Mouse (Mus musculus) lung, adult 18-20 months (tissue): ENCODE results near the gene Topaz1.

Source experiments
- DNase-seq, 2 experiments: peaks; one replicate each; pipeline ENCODE4 v3.0.0; 2022; ENCODE audit warnings: mixed read lengths in 2 of 2

Topaz1 gene

GRCm38 (mm10) chr9:122747060-122747459 is at the start of gene Topaz1:
Topaz1 (plus strand) TSS chr9:122747346.
- no peak for DNase-seq

GRCm38 (mm10) chr9:122701817-122702216 is 45.3 kb upstream of the Topaz1 start:
- no peak for DNase-seq

GRCm38 (mm10) chr9:122713836-122714235 is 33.3 kb upstream of the Topaz1 start:
- DNase-seq = no peak

GRCm38 (mm10) chr9:122715046-122715445 is 32.1 kb upstream of the Topaz1 start:
- DNase-seq = no peak

- no peak for DNase-seq
Observed at GRCm38 (mm10) chr9:122716131-122716921, 30.8 kb upstream of the Topaz1 start.

GRCm38 (mm10) chr9:122722296-122722695 is 24.9 kb upstream of the Topaz1 start:
- DNase-seq = no peak

- no peak for DNase-seq
Observed at GRCm38 (mm10) chr9:122725046-122725765, 21.9 kb upstream of the Topaz1 start.

GRCm38 (mm10) chr9:122729500-122729899 is 17.6 kb upstream of the Topaz1 start:
- no peak for DNase-seq

- no peak for DNase-seq
Observed at GRCm38 (mm10) chr9:122732126-122732810, 14.9 kb upstream of the Topaz1 start.

- DNase-seq = no peak
Observed at GRCm38 (mm10) chr9:122733222-122733621, 13.9 kb upstream of the Topaz1 start.

- DNase-seq = no peak
Observed at GRCm38 (mm10) chr9:122734934-122735333, 12.2 kb upstream of the Topaz1 start.

GRCm38 (mm10) chr9:122736001-122736400 is 11.1 kb upstream of the Topaz1 start:
- DNase-seq = peak in 1 of 2 experiments; percentile 28

- DNase-seq = peak; percentile 18 to 55
Observed at GRCm38 (mm10) chr9:122736742-122737141, 10.4 kb upstream of the Topaz1 start.

GRCm38 (mm10) chr9:122745879-122746278 is 1.3 kb upstream of the Topaz1 start:
- no peak for DNase-seq

GRCm38 (mm10) chr9:122757614-122758013 is 10.5 kb downstream of the Topaz1 start:
- DNase-seq = peak; percentile 37 to 66

- DNase-seq = no peak
Observed at GRCm38 (mm10) chr9:122760111-122760510, 13.0 kb downstream of the Topaz1 start.

- DNase-seq = no peak
Observed at GRCm38 (mm10) chr9:122785231-122785630, 38.1 kb downstream of the Topaz1 start.

- no peak for DNase-seq
Observed at GRCm38 (mm10) chr9:122786534-122786933, 39.4 kb downstream of the Topaz1 start.

GRCm38 (mm10) chr9:122805053-122805844 is 58.1 kb downstream of the Topaz1 start, which contains the start of gene Tcaim:
Tcaim (plus strand) TSS chr9:122805539.
- DNase-seq = peak; percentile 92 to 94

GRCm38 (mm10) chr9:122805845-122806341 is 58.7 kb downstream of the Topaz1 start:
- DNase-seq = peak in 1 of 2 experiments; percentile 65

- no peak for DNase-seq
Observed at GRCm38 (mm10) chr9:122807186-122807585, 60.0 kb downstream of the Topaz1 start.

- DNase-seq = no peak
Observed at GRCm38 (mm10) chr9:122810212-122810611, 63.1 kb downstream of the Topaz1 start.
